20 mouse cellular contexts compared by ENCODE assay signal in the genomic region with DNA sequence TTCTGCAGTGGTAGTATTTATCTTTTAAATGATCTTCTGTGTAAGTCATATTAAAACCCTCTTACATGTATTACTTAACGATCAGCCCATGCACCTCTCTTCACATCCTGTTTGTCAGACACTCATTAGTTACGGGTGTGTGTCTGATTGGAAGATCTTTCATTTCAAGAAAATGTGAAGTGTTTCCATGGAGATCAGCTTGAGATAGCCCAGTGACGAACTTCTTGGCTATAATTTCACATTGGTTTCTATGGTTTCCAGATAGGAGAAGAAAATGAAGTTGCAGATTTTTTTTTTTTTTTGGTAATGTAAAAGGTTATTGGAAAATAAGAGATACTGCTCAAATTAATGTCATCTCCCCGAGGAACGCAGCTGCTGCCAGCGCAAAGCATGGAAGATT.
DNase-seq lines count a peak whose midpoint lies in the region; ATAC-seq lines count a peak whose summit lies in the region.
"Had no signal": no experiment of that assay in that cellular context is flagged by ENCODE, and none has a peak within 500 bp of the region (broad histone marks: within the 10 kb centered on the region; RNA-seq: fewer than 3 reads in every experiment).

No protein-coding gene starts in this region.

- peak; percentile 47; the same call in 1 of the 2 replicates for ATAC-seq in neural tube, embryonic 15.5 days (ENCODE audit: low FRiP score)
- ATAC-seq: activated CD4-positive, CD25-positive, alpha-beta regulatory T cell, adult 4 months; intestine, postnatal 0 days; lung, postnatal 0 days; Patski had no signal

- no peak overlapping the region for H3K27ac ChIP-seq in neural tube, embryonic 15.5 days (replicated peaks)
- H3K27ac ChIP-seq: hindbrain, embryonic 14.5 days; limb, embryonic 13.5 days; liver, embryonic 15.5 days had no signal

- no peaks in the 10 kb centered on the region for H3K4me1 ChIP-seq in neural tube, embryonic 15.5 days
- H3K4me1 ChIP-seq: limb, embryonic 13.5 days; liver, embryonic 15.5 days had no signal

- no peaks in the 10 kb centered on the region for H3K27me3 ChIP-seq in neural tube, embryonic 15.5 days (replicated peaks)
- H3K27me3 ChIP-seq: limb, embryonic 13.5 days; liver, embryonic 15.5 days had no signal

- WGBS in neural tube, embryonic 15.5 days = 61% methylated on average over 6 of the region's 6 CpGs

- H3K4me2 ChIP-seq in neural tube, embryonic 15.5 days = no peak overlapping the region
- H3K4me2 ChIP-seq: hindbrain, embryonic 14.5 days; limb, embryonic 13.5 days; liver, embryonic 15.5 days had no signal

- no peaks in the 10 kb centered on the region for H3K36me3 ChIP-seq in neural tube, embryonic 15.5 days
- H3K36me3 ChIP-seq: limb, embryonic 13.5 days; liver, embryonic 15.5 days had no signal

- peak; percentile 9 for DNase-seq in layer of hippocampus, adult 11-12 months (ENCODE audit: low spot score)
- no peak for DNase-seq in layer of hippocampus, postnatal 25 days (ENCODE audit: extremely low spot score in 1 of 2, low spot score in 1 of 2)
- DNase-seq in neural tube, embryonic 10.5 days (ENCODE audit: extremely low spot score, low spot score) = no peak
- DNase-seq in layer of hippocampus, adult 9-10 months (ENCODE audit: low spot score) = peak; percentile 27
- peak; percentile 8 for DNase-seq in right cerebral cortex, postnatal 4 days
- DNase-seq in thymus, postnatal 14 days = no peak
- DNase-seq: adrenal gland, postnatal 25 days; cerebellum, postnatal 10 days; gastrocnemius, postnatal 36 days; heart, postnatal 14 days; spleen, adult 18-20 months; thymus, postnatal 36 days had no signal

- no peak overlapping the region for H3K9ac ChIP-seq in neural tube, embryonic 15.5 days (replicated peaks)
- H3K9ac ChIP-seq: hindbrain, embryonic 14.5 days; limb, embryonic 13.5 days; liver, embryonic 15.5 days had no signal

- no peak overlapping the region for H3K4me3 ChIP-seq in neural tube, embryonic 15.5 days (replicated peaks)
- H3K4me3 ChIP-seq: limb, embryonic 13.5 days; liver, embryonic 15.5 days had no signal

- H3K9me3 ChIP-seq in neural tube, embryonic 15.5 days (replicated peaks) = no peaks in the 10 kb centered on the region
- H3K9me3 ChIP-seq: limb, embryonic 13.5 days; liver, embryonic 15.5 days had no signal

Comparison
In these comparisons a context has a peak if more than half of its experiments do, and no peak if none do; other contexts are left out.
1. DNase-seq: peak in layer of hippocampus, adult 11-12 months (single experiment), layer of hippocampus, adult 9-10 months (single experiment) and right cerebral cortex, postnatal 4 days (single experiment); none in layer of hippocampus, postnatal 25 days (0 of 2), neural tube, embryonic 10.5 days (single experiment) and thymus, postnatal 14 days (single experiment).